Mouse (Mus musculus): ENCODE data around the gene Klhl29. TPM values are rescaled to one million over a fixed set of nuclear protein-coding genes. Genes with fewer than 3 reads are reported as not detected.

Gene Klhl29
- polyA plus RNA-seq, 1 experiment = 0.02 TPM

GRCm38 (mm10) chr12:5336331-5336730 is 39.2 kb downstream of the Klhl29 start:
- Histone ChIP-seq H3ac (ENCODE audit: control insufficient read depth, insufficient read length) (no peak overlapping the region), H3K79me2 (ENCODE audit: control insufficient read depth, insufficient read depth) (no peaks in the 10 kb centered on the region), H3K27me3 (ENCODE audit: control insufficient read depth, insufficient read depth, insufficient read length) (no peaks in the 10 kb centered on the region), H3K36me3 (ENCODE audit: control insufficient read depth, insufficient read depth) (no peaks in the 10 kb centered on the region), H3K4me2 (ENCODE audit: low read depth) (no peak overlapping the region), H3K4me3 (no peak overlapping the region)
- TF ChIP-seq MAX (IDR thresholded peaks at IDR 0.05; ENCODE audit: low read depth) (no peak), POLR2AphosphoS2 (IDR thresholded peaks at IDR 0.05; ENCODE audit: insufficient read length, low read depth) (no peak), E2F4 (IDR thresholded peaks at IDR 0.05; ENCODE audit: insufficient read depth) (no peak), CEBPB (IDR thresholded peaks at IDR 0.05; ENCODE audit: insufficient read depth, poor library complexity, severe bottlenecking) (no peak), MYOD1 (IDR thresholded peaks at IDR 0.05; ENCODE audit: control insufficient read depth in 1 of 3, insufficient read length in 2 of 3, low read depth in 2 of 3) (no peak), SRF (IDR thresholded peaks at IDR 0.05; ENCODE audit: control insufficient read depth, insufficient read length, low read depth) (no peak), USF1 (IDR thresholded peaks at IDR 0.05; ENCODE audit: low read depth) (no peak), REST (IDR thresholded peaks at IDR 0.05; ENCODE audit: insufficient read depth, insufficient read length) (no peak), TCF3 (IDR thresholded peaks at IDR 0.05; ENCODE audit: insufficient read length, low read depth) (no peak)

GRCm38 (mm10) chr12:5334956-5335355 is 40.5 kb downstream of the Klhl29 start:
- H3K4me2 ChIP-seq (ENCODE audit: low read depth) = no peak overlapping the region
- no peak overlapping the region for H3K4me3 ChIP-seq
- no peaks in the 10 kb centered on the region for H3K79me2 ChIP-seq (ENCODE audit: control insufficient read depth, insufficient read depth)
- no peaks in the 10 kb centered on the region for H3K27me3 ChIP-seq (ENCODE audit: control insufficient read depth, insufficient read depth, insufficient read length)
- H3ac ChIP-seq (ENCODE audit: control insufficient read depth, insufficient read length) = no peak overlapping the region
- TF ChIP-seq MYOD1 (IDR thresholded peaks at IDR 0.05; ENCODE audit: control insufficient read depth in 1 of 3, insufficient read length in 2 of 3, low read depth in 2 of 3) (peak in 1 of 3 experiments; percentile 15), E2F4 (IDR thresholded peaks at IDR 0.05; ENCODE audit: insufficient read depth) (no peak), USF1 (IDR thresholded peaks at IDR 0.05; ENCODE audit: low read depth) (no peak), POLR2AphosphoS2 (IDR thresholded peaks at IDR 0.05; ENCODE audit: insufficient read length, low read depth) (no peak)
- no peaks in the 10 kb centered on the region for H3K36me3 ChIP-seq (ENCODE audit: control insufficient read depth, insufficient read depth)

GRCm38 (mm10) chr12:5334175-5334574 is 41.3 kb downstream of the Klhl29 start:
- Histone ChIP-seq H3K4me3 (no peak overlapping the region), H3K4me2 (ENCODE audit: low read depth) (no peak overlapping the region), H3K36me3 (ENCODE audit: control insufficient read depth, insufficient read depth) (no peaks in the 10 kb centered on the region), H3K79me2 (ENCODE audit: control insufficient read depth, insufficient read depth) (no peaks in the 10 kb centered on the region), H3K27me3 (ENCODE audit: control insufficient read depth, insufficient read depth, insufficient read length) (no peaks in the 10 kb centered on the region), H3ac (ENCODE audit: control insufficient read depth, insufficient read length) (no peak overlapping the region)
- TF ChIP-seq POLR2A (IDR thresholded peaks at IDR 0.05; ENCODE audit: insufficient read length, low read depth) (no peak), MAX (IDR thresholded peaks at IDR 0.05; ENCODE audit: low read depth) (no peak)

- no peak overlapping the region for H3K4me3 ChIP-seq
- H3K4me2 ChIP-seq (ENCODE audit: low read depth) = no peak overlapping the region
- no peaks in the 10 kb centered on the region for H3K36me3 ChIP-seq (ENCODE audit: control insufficient read depth, insufficient read depth)
- no peaks in the 10 kb centered on the region for H3K27me3 ChIP-seq (ENCODE audit: control insufficient read depth, insufficient read depth, insufficient read length)
- TF ChIP-seq CEBPB (IDR thresholded peaks at IDR 0.05; ENCODE audit: insufficient read depth, poor library complexity, severe bottlenecking) = no peak
- no peak for TF ChIP-seq USF1 (IDR thresholded peaks at IDR 0.05; ENCODE audit: low read depth)
- no peak for TF ChIP-seq TCF3 (IDR thresholded peaks at IDR 0.05; ENCODE audit: insufficient read length, low read depth)
- TF ChIP-seq POLR2A (IDR thresholded peaks at IDR 0.05; ENCODE audit: insufficient read length, low read depth) = no peak
- TF ChIP-seq MYOD1 (IDR thresholded peaks at IDR 0.05; ENCODE audit: control insufficient read depth in 1 of 3, insufficient read length in 2 of 3, low read depth in 2 of 3) = no peak
- TF ChIP-seq E2F4 (IDR thresholded peaks at IDR 0.05; ENCODE audit: insufficient read depth) = no peak
- TF ChIP-seq MYOG (IDR thresholded peaks at IDR 0.05; ENCODE audit: control insufficient read depth in 1 of 3, insufficient read depth in 1 of 3, insufficient read length in 2 of 3, low read depth in 2 of 3) = no peak
- no peak for TF ChIP-seq TCF12 (IDR thresholded peaks at IDR 0.05; ENCODE audit: insufficient read depth, poor library complexity, severe bottlenecking)
- no peak for TF ChIP-seq SRF (IDR thresholded peaks at IDR 0.05; ENCODE audit: control insufficient read depth, insufficient read length, low read depth)
- no peak overlapping the region for H3ac ChIP-seq (ENCODE audit: control insufficient read depth, insufficient read length)
- H3K79me2 ChIP-seq (ENCODE audit: control insufficient read depth, insufficient read depth) = no peaks in the 10 kb centered on the region
Observed at GRCm38 (mm10) chr12:5331810-5332484, 43.5 kb downstream of the Klhl29 start.

- no peak for TF ChIP-seq TCF3 (IDR thresholded peaks at IDR 0.05; ENCODE audit: insufficient read length, low read depth)
- no peak for TF ChIP-seq SRF (IDR thresholded peaks at IDR 0.05; ENCODE audit: control insufficient read depth, insufficient read length, low read depth)
- no peak for TF ChIP-seq MAX (IDR thresholded peaks at IDR 0.05; ENCODE audit: low read depth)
- no peak for TF ChIP-seq TCF12 (IDR thresholded peaks at IDR 0.05; ENCODE audit: insufficient read depth, poor library complexity, severe bottlenecking)
- no peak for TF ChIP-seq USF1 (IDR thresholded peaks at IDR 0.05; ENCODE audit: low read depth)
- no peak for TF ChIP-seq POLR2AphosphoS2 (IDR thresholded peaks at IDR 0.05; ENCODE audit: insufficient read length, low read depth)
- TF ChIP-seq CEBPB (IDR thresholded peaks at IDR 0.05; ENCODE audit: insufficient read depth, poor library complexity, severe bottlenecking) = no peak
- no peak for TF ChIP-seq REST (IDR thresholded peaks at IDR 0.05; ENCODE audit: insufficient read depth, insufficient read length)
- TF ChIP-seq MYOD1 (IDR thresholded peaks at IDR 0.05; ENCODE audit: control insufficient read depth in 1 of 3, insufficient read length in 2 of 3, low read depth in 2 of 3) = no peak
- no peak for TF ChIP-seq POLR2A (IDR thresholded peaks at IDR 0.05; ENCODE audit: insufficient read length, low read depth)
- TF ChIP-seq MYOG (IDR thresholded peaks at IDR 0.05; ENCODE audit: control insufficient read depth in 1 of 3, insufficient read depth in 1 of 3, insufficient read length in 2 of 3, low read depth in 2 of 3) = no peak
- TF ChIP-seq E2F4 (IDR thresholded peaks at IDR 0.05; ENCODE audit: insufficient read depth) = no peak
- Histone ChIP-seq H3K4me3 (no peak overlapping the region), H3ac (ENCODE audit: control insufficient read depth, insufficient read length) (no peak overlapping the region), H3K79me2 (ENCODE audit: control insufficient read depth, insufficient read depth) (no peaks in the 10 kb centered on the region), H3K4me2 (ENCODE audit: low read depth) (no peak overlapping the region), H3K27me3 (ENCODE audit: control insufficient read depth, insufficient read depth, insufficient read length) (no peaks in the 10 kb centered on the region), H3K36me3 (ENCODE audit: control insufficient read depth, insufficient read depth) (no peaks in the 10 kb centered on the region)
Observed at GRCm38 (mm10) chr12:5330496-5331070, 44.9 kb downstream of the Klhl29 start.

Data from myocyte (in vitro differentiated cells).